Mouse (Mus musculus): ENCODE data around the gene Gpr84. TPM values are rescaled to one million over a fixed set of nuclear protein-coding genes. Genes with fewer than 3 reads are reported as not detected.
A peak's percentile ranks its signal among the peaks of the same experiment; 100 is the strongest.

Gene Gpr84
- polyA plus RNA-seq, 1 experiment = 0.98 TPM

DNA sequence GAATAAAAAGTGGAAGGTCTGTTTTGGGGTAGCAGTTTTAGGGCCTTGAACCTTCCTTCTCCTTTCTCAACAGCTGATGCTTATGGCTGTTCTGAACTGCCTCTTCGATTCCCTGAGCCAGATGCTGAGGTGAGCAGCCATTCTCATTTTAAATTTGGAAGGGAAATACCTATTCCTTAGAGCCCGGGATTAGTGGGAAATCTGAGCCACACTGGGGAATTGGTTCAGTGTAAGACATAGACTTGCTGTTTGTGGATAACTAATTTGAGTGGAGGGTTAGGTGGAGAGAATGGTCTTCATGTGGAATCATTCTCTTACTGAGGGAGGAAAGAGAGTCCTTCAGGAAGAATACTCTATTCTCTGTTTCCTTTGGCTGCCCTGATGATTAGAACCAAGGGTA is 15.8 kb downstream of the Gpr84 start:
- Histone ChIP-seq H3K4me1 (ENCODE audit: control insufficient read depth, insufficient read depth, low read length) (peaks cover 15% of the 10 kb centered on the region), H3K27ac (ENCODE audit: insufficient read depth, low read length) (no peak overlapping the region), H3K4me3 (ENCODE audit: insufficient read depth, low read length) (no peak overlapping the region)
- TF ChIP-seq CTCF (IDR thresholded peaks at IDR 0.05; ENCODE audit: extremely low read depth, insufficient read depth, low read length) (no peak), POLR2A (IDR thresholded peaks at IDR 0.05; ENCODE audit: extremely low read depth, insufficient read depth, low read length) (no peak)

DNA sequence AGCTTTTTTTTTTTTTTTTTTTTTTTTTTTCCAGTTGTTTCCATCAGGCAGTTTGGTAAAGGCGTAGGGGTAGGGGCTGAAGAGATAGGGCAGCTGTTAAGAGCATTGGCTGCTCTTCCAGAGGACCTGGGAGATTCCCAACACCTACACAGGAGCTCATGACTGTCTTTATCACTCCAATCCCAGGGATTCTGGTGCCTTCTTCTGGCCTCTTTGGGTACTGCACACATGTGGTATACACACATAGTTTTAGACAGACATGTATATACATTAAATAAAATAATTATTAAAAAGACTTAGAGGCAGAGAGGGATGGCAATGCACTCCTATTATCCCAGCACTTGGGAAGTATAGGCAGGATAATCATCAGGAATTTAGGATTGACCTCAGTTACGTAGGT is 17.0 kb downstream of the Gpr84 start:
- H3K4me1 ChIP-seq (ENCODE audit: control insufficient read depth, insufficient read depth, low read length) = peaks cover 8% of the 10 kb centered on the region
- TF ChIP-seq CTCF (IDR thresholded peaks at IDR 0.05; ENCODE audit: extremely low read depth, insufficient read depth, low read length) (no peak), POLR2A (IDR thresholded peaks at IDR 0.05; ENCODE audit: extremely low read depth, insufficient read depth, low read length) (no peak)
- no peak overlapping the region for H3K27ac ChIP-seq (ENCODE audit: insufficient read depth, low read length)
- no peak overlapping the region for H3K4me3 ChIP-seq (ENCODE audit: insufficient read depth, low read length)

DNA sequence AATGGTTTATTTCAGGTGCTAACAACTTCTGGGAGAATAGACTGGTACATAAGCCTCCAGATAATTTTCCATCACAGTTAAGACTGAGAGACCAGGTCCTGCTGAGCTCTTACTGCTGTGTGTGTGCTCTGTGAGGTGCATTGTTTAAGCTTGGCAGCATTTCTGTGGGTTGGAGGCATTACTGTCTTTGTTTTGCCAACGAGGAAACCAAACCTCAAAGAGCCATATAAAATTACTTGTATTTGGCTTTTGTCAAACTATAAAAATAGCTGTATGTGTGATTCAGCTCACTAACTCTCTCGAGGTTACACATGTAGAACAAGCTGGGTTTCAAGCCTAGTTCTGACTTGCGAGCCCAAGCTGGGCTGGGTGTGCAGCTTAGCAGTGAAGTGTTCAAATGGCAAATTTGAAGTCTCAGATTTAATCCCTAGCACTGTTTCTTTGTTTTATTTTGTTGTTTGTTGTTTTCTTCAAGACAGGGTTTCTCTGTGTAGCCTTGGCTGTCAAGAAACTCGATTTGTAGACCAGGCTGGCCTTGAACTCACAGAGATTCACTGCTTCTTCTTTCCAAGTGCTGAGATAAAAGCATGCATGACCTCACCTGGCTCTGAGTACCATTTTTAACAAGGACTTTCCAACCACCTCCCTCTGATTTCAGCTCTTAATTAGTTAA is 17.6 kb downstream of the Gpr84 start:
- TF ChIP-seq POLR2A (IDR thresholded peaks at IDR 0.05; ENCODE audit: extremely low read depth, insufficient read depth, low read length) (no peak), CTCF (IDR thresholded peaks at IDR 0.05; ENCODE audit: extremely low read depth, insufficient read depth, low read length) (no peak)
- Histone ChIP-seq H3K4me3 (ENCODE audit: insufficient read depth, low read length) (no peak overlapping the region), H3K27ac (ENCODE audit: insufficient read depth, low read length) (no peak overlapping the region)

DNA sequence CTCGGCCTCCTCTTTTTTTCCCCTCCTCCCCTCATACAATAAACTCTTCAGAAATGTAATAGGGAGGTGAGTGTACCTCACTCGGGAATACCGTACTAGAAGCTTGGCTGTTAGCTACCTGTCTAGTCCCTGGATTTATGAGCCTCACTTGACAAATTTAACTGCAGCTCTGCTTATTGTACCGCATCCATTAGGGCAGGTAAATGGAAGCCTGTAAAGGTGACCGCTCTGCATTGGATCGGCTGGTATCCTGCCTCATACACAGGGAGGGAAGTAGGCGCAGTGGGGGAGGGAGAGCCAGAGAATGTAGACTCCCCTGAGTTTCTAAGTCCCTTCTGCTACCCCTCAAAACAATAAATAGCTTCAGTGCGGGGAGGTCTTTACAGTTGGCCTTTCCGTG is 19.6 kb downstream of the Gpr84 start:
- no peak for TF ChIP-seq CTCF (IDR thresholded peaks at IDR 0.05; ENCODE audit: extremely low read depth, insufficient read depth, low read length)
- no peak for TF ChIP-seq POLR2A (IDR thresholded peaks at IDR 0.05; ENCODE audit: extremely low read depth, insufficient read depth, low read length)
- Histone ChIP-seq H3K4me3 (ENCODE audit: insufficient read depth, low read length) (no peak overlapping the region), H3K27ac (ENCODE audit: insufficient read depth, low read length) (no peak overlapping the region), H3K4me1 (ENCODE audit: control insufficient read depth, insufficient read depth, low read length) (0 out of 2 replicates have a peak, but pooled peaks cover 2% of the 10 kb centered on the region)

More for the DNA sequence above, 17.6 kb downstream of the Gpr84 start:
- H3K4me1 ChIP-seq (ENCODE audit: control insufficient read depth, insufficient read depth, low read length) = peaks cover 5% of the 10 kb centered on the region

DNA sequence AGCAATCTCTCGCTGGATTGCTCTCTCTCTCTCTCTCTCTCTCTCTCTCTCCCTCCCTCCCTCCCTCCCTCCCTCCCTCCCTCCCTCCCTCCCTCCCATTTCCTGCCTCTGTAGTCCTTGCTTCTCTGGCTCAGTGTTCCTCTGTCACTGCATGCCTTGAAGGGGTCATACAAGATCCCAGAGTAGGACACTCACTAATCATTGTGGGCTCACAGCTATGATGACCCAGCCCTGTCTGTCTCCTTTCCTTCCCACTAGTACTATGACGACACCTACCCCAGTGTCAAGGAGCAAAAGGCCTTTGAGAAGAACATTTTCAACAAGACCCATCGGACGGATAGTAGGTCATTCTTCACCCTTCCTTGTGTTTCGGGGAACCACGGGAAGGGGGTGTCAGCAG is 20.0 kb downstream of the Gpr84 start:
- 0 out of 2 replicates have a peak, but pooled peaks cover 1% of the 10 kb centered on the region for H3K4me1 ChIP-seq (ENCODE audit: control insufficient read depth, insufficient read depth, low read length)
- H3K27ac ChIP-seq (ENCODE audit: insufficient read depth, low read length) = no peak overlapping the region
- no peak for TF ChIP-seq CTCF (IDR thresholded peaks at IDR 0.05; ENCODE audit: extremely low read depth, insufficient read depth, low read length)
- TF ChIP-seq POLR2A (IDR thresholded peaks at IDR 0.05; ENCODE audit: extremely low read depth, insufficient read depth, low read length) = no peak
- H3K4me3 ChIP-seq (ENCODE audit: insufficient read depth, low read length) = no peak overlapping the region

DNA sequence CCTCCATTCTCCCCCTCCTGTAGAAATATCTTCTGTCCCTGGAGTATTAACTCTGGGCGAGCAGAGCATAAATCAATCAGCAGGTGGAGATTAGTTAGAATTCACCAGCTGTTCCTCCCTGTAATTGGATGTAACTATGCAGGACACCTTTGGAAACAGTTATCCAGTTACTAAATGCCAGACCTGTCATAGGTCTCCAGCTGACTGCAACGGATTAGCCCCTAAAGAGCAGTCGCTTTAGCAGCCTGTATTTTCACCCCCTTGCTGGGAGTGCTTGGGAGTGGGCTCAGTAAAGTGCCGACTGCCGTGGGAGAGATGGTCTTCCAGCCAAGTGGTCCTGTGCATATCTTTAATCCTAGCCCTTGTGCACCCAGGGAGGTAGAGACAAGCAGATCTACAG is 20.8 kb downstream of the Gpr84 start:
- no peak overlapping the region for H3K4me3 ChIP-seq (ENCODE audit: insufficient read depth, low read length)
- TF ChIP-seq CTCF (IDR thresholded peaks at IDR 0.05; ENCODE audit: extremely low read depth, insufficient read depth, low read length) (no peak), POLR2A (IDR thresholded peaks at IDR 0.05; ENCODE audit: extremely low read depth, insufficient read depth, low read length) (no peak)
- peaks cover 3% of the 10 kb centered on the region; the same call in 1 of the 2 replicates for H3K4me1 ChIP-seq (ENCODE audit: control insufficient read depth, insufficient read depth, low read length)
- H3K27ac ChIP-seq (ENCODE audit: insufficient read depth, low read length) = no peak overlapping the region

DNA sequence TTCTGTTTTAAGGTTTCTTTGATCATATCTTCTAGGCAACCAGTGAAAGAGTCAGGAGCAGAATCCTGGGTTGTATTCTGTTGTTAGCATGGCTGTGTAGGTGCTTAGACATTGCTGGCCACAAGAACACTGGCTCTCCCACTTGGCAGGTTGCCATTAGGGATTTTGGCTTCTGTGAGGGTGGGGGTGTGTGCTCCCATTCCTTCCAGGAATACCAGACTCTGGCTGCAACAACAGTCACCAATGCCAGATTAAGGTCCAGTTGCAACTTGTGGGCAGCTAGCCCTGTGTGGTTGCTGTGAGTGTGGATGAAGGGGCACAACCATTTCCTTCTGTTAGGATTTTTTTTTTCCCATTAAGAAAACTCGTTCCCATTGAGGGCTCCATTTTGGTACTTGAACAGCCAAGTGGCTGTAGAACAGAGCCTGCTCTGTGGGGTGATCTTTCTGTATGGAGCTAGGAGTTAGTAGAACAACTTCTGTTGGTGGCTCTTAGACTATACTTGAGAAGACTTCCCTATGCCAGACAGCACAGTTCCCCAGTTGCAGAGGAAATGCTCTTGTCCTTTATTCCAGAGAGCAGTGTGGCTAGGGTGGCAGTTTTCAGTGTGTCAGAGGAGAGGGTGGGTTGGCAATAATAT is 24.5 kb downstream of the Gpr84 start:
- TF ChIP-seq POLR2A (IDR thresholded peaks at IDR 0.05; ENCODE audit: extremely low read depth, insufficient read depth, low read length) = no peak
- TF ChIP-seq CTCF (IDR thresholded peaks at IDR 0.05; ENCODE audit: extremely low read depth, insufficient read depth, low read length) = no peak
- H3K4me3 ChIP-seq (ENCODE audit: insufficient read depth, low read length) = no peak overlapping the region
- peaks cover 1% of the 10 kb centered on the region; the same call in 1 of the 2 replicates for H3K4me1 ChIP-seq (ENCODE audit: control insufficient read depth, insufficient read depth, low read length)
- no peak overlapping the region for H3K27ac ChIP-seq (ENCODE audit: insufficient read depth, low read length)

DNA sequence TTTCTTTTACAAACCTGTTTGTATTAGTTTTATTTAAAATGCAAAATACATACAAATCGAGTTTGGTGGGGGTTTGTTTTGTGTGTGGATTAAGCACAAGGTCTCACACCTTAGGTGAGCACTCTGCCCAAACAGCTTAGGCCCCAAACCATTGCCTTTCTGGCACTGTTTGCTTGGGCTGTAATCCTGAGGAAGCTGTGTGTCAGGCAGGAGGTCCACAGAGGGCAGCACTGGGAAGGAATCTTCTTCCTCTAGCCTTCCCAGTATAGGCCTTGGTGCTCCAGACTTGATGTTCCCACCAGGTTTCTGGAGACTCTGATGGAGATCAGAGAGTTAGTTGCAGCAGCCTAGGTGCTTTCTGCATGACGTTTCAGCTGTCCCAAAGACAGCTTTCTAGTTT is 25.8 kb downstream of the Gpr84 start:
- no peak for TF ChIP-seq POLR2A (IDR thresholded peaks at IDR 0.05; ENCODE audit: extremely low read depth, insufficient read depth, low read length)
- 0 out of 2 replicates have a peak, but pooled peaks have one; percentile 22 for TF ChIP-seq CTCF (IDR thresholded peaks at IDR 0.05; ENCODE audit: extremely low read depth, insufficient read depth, low read length)
- H3K27ac ChIP-seq (ENCODE audit: insufficient read depth, low read length) = no peak overlapping the region
- no peak overlapping the region for H3K4me3 ChIP-seq (ENCODE audit: insufficient read depth, low read length)
- peaks cover 1% of the 10 kb centered on the region; the same call in 1 of the 2 replicates for H3K4me1 ChIP-seq (ENCODE audit: control insufficient read depth, insufficient read depth, low read length)

DNA sequence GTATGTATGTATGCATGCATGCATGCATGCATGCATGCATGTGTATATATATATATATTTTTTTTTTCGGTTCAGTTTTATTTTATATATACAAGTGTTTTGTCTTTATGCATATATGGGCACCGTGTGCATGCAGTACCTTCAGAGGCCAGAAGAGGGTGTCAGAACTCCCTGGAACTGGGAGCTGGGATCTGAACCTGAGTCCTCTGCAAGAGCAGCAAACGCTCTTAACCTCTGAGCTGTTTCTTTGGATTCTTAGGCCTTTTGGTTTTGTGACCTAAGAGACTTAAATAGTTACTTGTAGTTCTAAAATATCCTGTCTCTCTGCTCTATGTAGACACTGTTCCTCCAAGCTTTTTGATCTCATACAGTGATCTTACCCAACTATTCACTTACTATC is 26.3 kb downstream of the Gpr84 start:
- TF ChIP-seq CTCF (IDR thresholded peaks at IDR 0.05; ENCODE audit: extremely low read depth, insufficient read depth, low read length) = peak; percentile 56
- no peak for TF ChIP-seq POLR2A (IDR thresholded peaks at IDR 0.05; ENCODE audit: extremely low read depth, insufficient read depth, low read length)

More for the DNA sequence above, 26.3 kb downstream of the Gpr84 start:
- Histone ChIP-seq H3K27ac (ENCODE audit: insufficient read depth, low read length) (no peak overlapping the region), H3K4me1 (ENCODE audit: control insufficient read depth, insufficient read depth, low read length) (peaks cover 1% of the 10 kb centered on the region; the same call in 1 of the 2 replicates), H3K4me3 (ENCODE audit: insufficient read depth, low read length) (no peak overlapping the region)
